Mouse (Mus musculus) hindbrain, embryonic 13.5 days (tissue): ENCODE data around the gene Kcnip4. TPM values are rescaled to one million over a fixed set of nuclear protein-coding genes. Genes with fewer than 3 reads are reported as not detected.

Experiments used
- ATAC-seq: fragments of 200-750 bp; cut with Nextera tagmentation; 2 replicates; pipeline ENCODE4 v1.8.0; 2017; ENCODE audit warnings: moderate TSS enrichment; ENCODE audit not compliant: low FRiP score
- H3K27ac ChIP-seq: fragments of 300-500 bp; sonication (generic); 2 replicates; pipeline ENCODE4 v1.5.1; 2015; ENCODE audit warnings: inconsistent platforms, mild to moderate bottlenecking, moderate library complexity
- H3K27me3 ChIP-seq: fragments of 300-500 bp; sonication (generic); 2 replicates; pipeline ENCODE4 v1.6.1; 2015; ENCODE audit warnings: mild to moderate bottlenecking, inconsistent platforms
- H3K36me3 ChIP-seq: fragments of 300-500 bp; sonication (generic); 2 replicates; pipeline ENCODE4 v1.6.1; 2015; ENCODE audit warnings: mild to moderate bottlenecking, inconsistent platforms
- H3K4me1 ChIP-seq: fragments of 300-500 bp; sonication (generic); replicated peaks from 2 replicates; pipeline ENCODE4 v1.6.1; 2015; ENCODE audit warnings: inconsistent platforms
- H3K4me2 ChIP-seq: fragments of 300-500 bp; sonication (generic); 2 replicates; pipeline ENCODE4 v1.6.1; 2015; ENCODE audit warnings: inconsistent platforms, mild to moderate bottlenecking, moderate library complexity
- H3K4me3 ChIP-seq: fragments of 300-500 bp; sonication (generic); 2 replicates; pipeline ENCODE4 v1.5.1; 2015; ENCODE audit warnings: mild to moderate bottlenecking, inconsistent platforms
- H3K9ac ChIP-seq: fragments of 300-500 bp; sonication (generic); 2 replicates; pipeline ENCODE4 v1.6.1; 2015; ENCODE audit warnings: mild to moderate bottlenecking, inconsistent platforms
- H3K9me3 ChIP-seq: fragments of 300-500 bp; sonication (generic); 2 replicates; pipeline ENCODE4 v1.6.1; 2016; ENCODE audit warnings: inconsistent platforms
- WGBS: fragments of 180-500 bp; shearing (Covaris S2); methylation state at CpG from one replicate; pipeline ENCODE4 v1.1.7; 2015; 5-methylcytosine and 5-hydroxymethylcytosine counted together
- polyA plus RNA-seq: library from polyadenylated mRNA; unstranded; fragments of >200 nt; fragmentation: Nextera tagmentation; extraction: Ambion mirVana; gene quantifications from 2 replicates; pipeline ENCODE4 v1.2.1, GENCODE M21; 2015

The Kcnip4 gene
- polyA plus RNA-seq, 1 experiment from 2014 or later, result 11.1 TPM

DNA sequence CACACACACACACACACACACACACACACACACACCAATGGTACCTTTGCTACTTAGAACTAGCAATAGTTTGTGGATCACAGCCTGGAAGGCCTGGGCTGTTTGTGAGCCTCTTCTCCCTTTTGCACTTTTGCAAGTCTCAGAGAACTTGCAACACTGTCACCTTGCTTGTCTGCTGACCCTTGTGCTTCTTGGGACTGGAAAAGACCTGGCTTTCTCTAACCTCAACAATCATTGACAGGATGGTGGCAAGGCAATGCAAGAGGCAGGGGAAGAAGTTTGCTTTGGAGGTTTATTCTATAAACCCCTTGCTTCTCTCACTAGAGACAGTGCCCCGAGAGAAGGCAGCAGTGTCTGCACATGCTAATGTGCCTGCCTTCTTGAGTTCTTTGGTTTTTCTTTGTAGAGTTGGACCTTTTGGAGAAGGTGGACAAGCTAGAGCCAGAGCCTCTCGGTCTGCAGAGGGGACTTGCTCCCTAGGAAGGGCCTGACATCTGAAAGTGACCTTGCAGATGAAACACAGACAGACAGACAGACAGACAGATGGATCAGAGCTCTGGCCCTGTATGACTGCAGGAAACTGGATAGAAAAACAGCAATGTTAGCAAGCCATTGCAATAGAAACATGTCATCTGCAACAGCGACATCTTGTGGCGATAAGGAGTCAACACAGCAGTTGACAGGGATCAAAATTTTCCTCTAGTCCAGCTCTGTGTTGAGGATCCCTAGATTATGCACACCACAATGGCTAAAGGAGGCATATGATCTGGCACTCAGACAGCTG is 174.4 kb downstream of the Kcnip4 start:
- Histone ChIP-seq H3K4me2 (no peak overlapping the region), H3K27me3 (no peaks in the 10 kb centered on the region), H3K4me3 (no peak overlapping the region), H3K27ac (no peak overlapping the region), H3K9me3 (no peaks in the 10 kb centered on the region), H3K36me3 (no peaks in the 10 kb centered on the region), H3K9ac (no peak overlapping the region), H3K4me1 (no peaks in the 10 kb centered on the region)
- WGBS, result 30% methylated on average over 4 of the region's 4 CpGs
- peak; percentile 84 for ATAC-seq

DNA sequence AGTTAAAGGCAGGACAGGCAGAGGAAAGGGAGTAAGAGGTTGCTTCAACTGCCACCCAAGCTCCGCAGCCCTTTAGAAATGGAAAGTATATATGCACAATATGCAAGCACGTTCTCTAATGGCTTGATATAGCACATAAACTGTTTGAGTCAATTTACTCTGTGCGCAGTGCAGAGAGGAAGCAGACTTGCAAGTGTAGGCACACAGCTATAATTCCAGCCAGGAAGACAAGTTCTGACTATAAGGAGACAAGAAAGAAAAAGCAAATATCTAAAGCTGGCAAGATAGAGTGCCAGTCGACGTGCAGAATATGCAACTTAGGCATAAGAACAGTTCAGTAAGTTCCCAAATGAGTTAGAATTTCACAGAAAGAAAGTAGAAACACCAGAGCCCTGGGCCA is 175.2 kb downstream of the Kcnip4 start:
- no peaks in the 10 kb centered on the region for H3K36me3 ChIP-seq
- H3K4me3 ChIP-seq, result no peak overlapping the region
- H3K9ac ChIP-seq, result no peak overlapping the region
- no peaks in the 10 kb centered on the region for H3K27me3 ChIP-seq
- ATAC-seq, result no peak
- H3K4me2 ChIP-seq, result no peak overlapping the region
- H3K27ac ChIP-seq, result no peak overlapping the region
- 83% methylated on average over 5 of the region's 5 CpGs for WGBS
- no peaks in the 10 kb centered on the region for H3K9me3 ChIP-seq
- H3K4me1 ChIP-seq, result no peaks in the 10 kb centered on the region

DNA sequence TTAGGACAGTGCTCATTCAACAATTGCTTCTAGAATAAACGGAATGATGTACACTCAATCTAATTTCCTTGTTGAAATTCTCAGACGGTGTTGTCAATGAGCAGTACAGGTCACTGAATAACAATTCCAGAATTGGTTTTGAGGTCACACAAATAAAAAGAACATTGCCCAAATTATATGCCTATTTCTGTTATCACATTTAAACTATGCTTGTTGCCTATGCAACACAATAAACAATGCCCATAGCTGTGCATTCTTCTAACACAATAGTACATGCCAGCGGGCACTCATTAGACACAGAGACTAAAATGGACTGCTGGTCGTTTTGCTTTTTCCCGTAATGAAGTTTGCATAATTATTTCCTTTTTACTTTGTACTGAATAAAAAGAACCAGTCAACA is 176.2 kb downstream of the Kcnip4 start:
- no peaks in the 10 kb centered on the region for H3K9me3 ChIP-seq
- no peak for ATAC-seq
- no peak overlapping the region for H3K9ac ChIP-seq
- no peaks in the 10 kb centered on the region for H3K36me3 ChIP-seq
- H3K4me3 ChIP-seq, result no peak overlapping the region
- H3K27me3 ChIP-seq, result no peaks in the 10 kb centered on the region
- WGBS, result 44% methylated on average over 5 of the region's 5 CpGs
- H3K27ac ChIP-seq, result no peak overlapping the region
- no peaks in the 10 kb centered on the region for H3K4me1 ChIP-seq
- no peak overlapping the region for H3K4me2 ChIP-seq

DNA sequence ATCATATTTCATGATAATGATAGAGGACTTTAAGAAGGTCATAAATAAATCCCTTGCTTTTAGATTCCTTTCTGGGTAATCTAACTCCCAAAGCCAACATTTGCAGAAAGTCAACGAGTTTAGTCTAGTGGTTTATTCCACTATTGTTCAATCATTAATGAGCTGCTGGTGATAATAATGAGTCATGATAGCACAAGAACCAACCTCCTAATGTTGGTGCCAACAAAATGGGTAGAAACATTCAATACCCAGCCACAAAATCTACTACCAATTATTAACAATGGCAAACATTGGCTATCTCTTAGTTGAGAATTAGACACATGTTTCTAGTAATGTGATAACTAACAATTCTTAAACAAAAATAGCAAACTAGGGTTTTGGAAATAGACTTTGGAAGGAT is 180.1 kb downstream of the Kcnip4 start:
- 95% methylated on average over 1 of the region's 1 CpGs for WGBS
- H3K4me2 ChIP-seq, result no peak overlapping the region
- H3K9me3 ChIP-seq, result no peaks in the 10 kb centered on the region
- no peak overlapping the region for H3K27ac ChIP-seq
- no peak for ATAC-seq
- no peaks in the 10 kb centered on the region for H3K4me1 ChIP-seq
- no peaks in the 10 kb centered on the region for H3K27me3 ChIP-seq
- no peaks in the 10 kb centered on the region for H3K36me3 ChIP-seq
- H3K4me3 ChIP-seq, result no peak overlapping the region
- H3K9ac ChIP-seq, result no peak overlapping the region

DNA sequence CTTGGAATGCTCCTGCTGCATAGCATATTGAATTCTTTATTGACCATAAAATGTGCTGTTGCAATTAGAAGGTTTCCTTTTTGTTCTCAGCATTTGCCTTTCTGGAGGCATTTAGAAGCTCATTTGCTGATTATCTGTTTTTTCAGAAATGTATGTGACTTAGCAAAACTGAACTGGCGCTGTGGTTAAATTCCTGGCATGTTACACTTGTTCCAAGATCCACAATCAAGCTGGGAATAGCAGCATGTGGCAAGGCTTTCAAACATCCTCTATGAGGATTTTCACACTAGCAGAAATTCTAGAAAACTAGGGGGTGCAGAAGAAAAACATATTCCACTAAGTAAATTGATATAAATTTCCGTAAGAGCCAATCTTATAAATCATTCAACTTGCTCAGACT is 187.5 kb downstream of the Kcnip4 start:
- no peak overlapping the region for H3K9ac ChIP-seq
- H3K4me3 ChIP-seq, result no peak overlapping the region
- no peak overlapping the region for H3K4me2 ChIP-seq
- ATAC-seq, result no peak
- no peaks in the 10 kb centered on the region for H3K9me3 ChIP-seq
- 74% methylated on average over 2 of the region's 2 CpGs for WGBS
- H3K27ac ChIP-seq, result no peak overlapping the region
- no peaks in the 10 kb centered on the region for H3K27me3 ChIP-seq
- H3K36me3 ChIP-seq, result no peaks in the 10 kb centered on the region
- no peaks in the 10 kb centered on the region for H3K4me1 ChIP-seq

DNA sequence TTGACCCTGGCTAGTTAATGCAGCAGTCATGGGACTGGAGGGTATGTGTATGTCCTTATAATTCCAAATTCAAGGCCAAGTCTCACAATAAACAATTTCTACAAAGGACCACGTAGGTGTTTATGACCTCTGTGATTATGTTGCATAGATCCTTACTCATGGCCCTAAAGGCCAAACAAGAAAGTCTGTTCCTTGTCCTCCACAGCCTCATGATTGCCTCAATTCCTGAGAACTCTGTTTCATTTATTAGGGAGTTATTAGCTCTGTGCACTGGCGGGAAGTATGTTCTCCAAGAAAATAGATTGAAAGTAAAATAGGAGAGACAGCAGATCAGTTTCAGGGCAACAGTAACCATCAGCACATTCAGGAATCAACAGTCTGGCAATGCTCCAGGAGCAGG is 191.6 kb downstream of the Kcnip4 start:
- Histone ChIP-seq H3K27ac (no peak overlapping the region), H3K4me3 (no peak overlapping the region), H3K27me3 (no peaks in the 10 kb centered on the region), H3K4me2 (no peak overlapping the region), H3K4me1 (no peaks in the 10 kb centered on the region), H3K9ac (no peak overlapping the region), H3K9me3 (no peaks in the 10 kb centered on the region), H3K36me3 (no peaks in the 10 kb centered on the region)
- ATAC-seq, result no peak
- WGBS, result 89% methylated on average over 2 of the region's 2 CpGs

DNA sequence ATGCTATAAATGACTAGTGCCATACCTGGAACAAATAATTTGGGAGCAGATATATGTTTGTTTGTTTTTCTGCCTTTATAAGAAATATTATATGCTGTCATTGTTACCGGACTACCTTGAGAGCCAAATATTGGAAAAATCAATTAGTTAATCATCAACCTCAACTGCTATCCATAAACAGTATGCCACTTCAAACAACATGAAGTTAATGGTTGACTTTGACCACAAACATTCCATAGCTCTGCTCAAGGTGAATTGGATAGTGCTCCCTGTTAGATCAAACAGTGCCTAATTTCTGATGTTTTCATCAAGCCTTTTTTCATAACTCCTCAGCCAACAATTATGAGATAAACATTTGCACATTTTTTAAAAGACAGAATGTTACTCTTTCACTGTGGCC is 195.7 kb downstream of the Kcnip4 start:
- no peaks in the 10 kb centered on the region for H3K36me3 ChIP-seq
- 94% methylated on average over 1 of the region's 1 CpGs for WGBS
- H3K27me3 ChIP-seq, result no peaks in the 10 kb centered on the region
- H3K4me3 ChIP-seq, result no peak overlapping the region
- no peaks in the 10 kb centered on the region for H3K4me1 ChIP-seq
- no peak for ATAC-seq
- no peak overlapping the region for H3K4me2 ChIP-seq
- H3K27ac ChIP-seq, result no peak overlapping the region
- H3K9ac ChIP-seq, result no peak overlapping the region
- H3K9me3 ChIP-seq, result no peaks in the 10 kb centered on the region

DNA sequence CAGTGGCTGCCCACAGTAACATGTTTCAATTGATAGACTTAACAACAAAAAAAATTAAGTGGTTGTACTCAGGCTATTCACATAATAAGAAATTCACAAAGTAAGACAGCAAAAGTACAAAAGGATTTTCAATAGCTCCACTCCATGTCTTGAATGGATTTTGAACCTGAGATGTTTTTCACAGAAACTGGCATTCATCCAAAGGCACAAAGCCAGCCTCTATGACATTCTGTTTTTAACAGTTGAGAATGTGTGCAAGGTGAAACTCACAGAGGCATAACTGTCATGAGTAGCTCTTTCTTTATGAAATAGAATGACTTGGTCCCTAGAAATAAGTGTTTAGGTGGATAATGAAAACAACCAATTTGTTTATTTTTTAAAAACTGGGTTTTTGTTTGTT is 206.0 kb downstream of the Kcnip4 start:
- Histone ChIP-seq H3K4me3 (no peak overlapping the region), H3K27ac (no peak overlapping the region), H3K9ac (no peak overlapping the region), H3K9me3 (no peaks in the 10 kb centered on the region), H3K27me3 (no peaks in the 10 kb centered on the region), H3K4me1 (no peaks in the 10 kb centered on the region), H3K4me2 (no peak overlapping the region), H3K36me3 (no peaks in the 10 kb centered on the region)
- no peak for ATAC-seq

DNA sequence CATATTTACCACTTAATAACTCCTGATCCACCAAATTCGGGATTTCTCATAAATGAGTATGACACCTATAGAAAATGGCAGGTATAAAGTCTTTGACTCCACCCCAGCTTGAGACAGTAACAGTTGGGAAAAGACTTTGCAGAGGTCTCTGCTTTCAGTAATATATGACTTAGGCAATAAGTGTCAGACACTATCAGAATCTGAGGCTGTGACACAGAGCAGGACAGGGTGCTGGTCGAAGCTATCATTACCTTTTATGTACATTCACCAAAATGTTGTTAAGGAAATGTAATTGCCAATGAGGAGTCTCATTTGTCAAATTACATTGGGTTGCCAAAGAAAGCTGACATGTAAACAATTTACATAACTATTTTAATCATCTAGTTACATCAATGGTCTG is 206.8 kb downstream of the Kcnip4 start:
- no peak for ATAC-seq
- Histone ChIP-seq H3K27me3 (no peaks in the 10 kb centered on the region), H3K36me3 (no peaks in the 10 kb centered on the region), H3K9me3 (no peaks in the 10 kb centered on the region), H3K4me1 (no peaks in the 10 kb centered on the region), H3K9ac (no peak overlapping the region), H3K4me2 (no peak overlapping the region), H3K4me3 (no peak overlapping the region), H3K27ac (no peak overlapping the region)
- 85% methylated on average over 2 of the region's 2 CpGs for WGBS

DNA sequence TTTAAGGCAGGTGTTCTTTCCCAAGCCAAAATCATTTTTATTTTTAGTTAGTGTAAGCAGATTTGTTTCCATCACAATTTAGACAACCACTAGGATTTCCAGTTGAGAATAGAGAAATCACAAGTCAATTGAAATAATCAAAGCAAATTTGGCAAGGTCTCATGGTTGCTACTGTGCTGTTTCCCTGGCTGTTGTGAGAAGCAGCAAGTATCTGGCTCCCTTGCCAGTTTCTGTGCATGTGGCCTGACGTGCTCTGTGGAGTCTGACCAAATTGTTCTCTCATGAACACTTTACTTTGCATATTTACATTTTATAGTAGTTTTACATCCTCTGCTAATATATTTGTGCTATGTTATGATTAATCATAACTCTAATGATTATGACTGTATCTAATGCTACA is 217.9 kb downstream of the Kcnip4 start:
- 69% methylated on average over 1 of the region's 1 CpGs for WGBS
- Histone ChIP-seq H3K4me2 (no peak overlapping the region), H3K27me3 (no peaks in the 10 kb centered on the region), H3K9me3 (no peaks in the 10 kb centered on the region), H3K36me3 (no peaks in the 10 kb centered on the region), H3K27ac (no peak overlapping the region), H3K9ac (no peak overlapping the region), H3K4me3 (no peak overlapping the region), H3K4me1 (no peaks in the 10 kb centered on the region)
- no peak for ATAC-seq

DNA sequence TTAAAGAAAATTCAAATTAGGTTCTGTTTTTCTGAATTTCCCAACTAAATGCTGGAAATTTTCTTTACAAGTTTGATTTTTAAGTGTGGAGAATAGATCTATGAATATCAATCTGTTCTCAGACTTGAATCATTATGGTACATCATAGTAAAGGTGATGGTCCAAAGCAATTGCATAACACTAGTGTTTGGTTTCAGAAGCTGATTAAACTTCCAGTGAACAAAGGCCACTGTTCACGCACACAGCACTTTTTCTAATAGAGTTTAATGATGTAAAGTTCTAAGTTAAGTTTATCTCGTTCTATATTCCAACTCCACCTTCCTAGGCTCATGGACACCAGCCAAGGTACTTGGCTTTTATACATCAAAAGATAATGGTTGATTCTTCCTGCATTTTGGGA is 219.4 kb downstream of the Kcnip4 start:
- 72% methylated on average over 2 of the region's 2 CpGs for WGBS
- no peak overlapping the region for H3K4me2 ChIP-seq
- no peak for ATAC-seq
- H3K9me3 ChIP-seq, result no peaks in the 10 kb centered on the region
- H3K27me3 ChIP-seq, result no peaks in the 10 kb centered on the region
- no peak overlapping the region for H3K4me3 ChIP-seq
- no peaks in the 10 kb centered on the region for H3K4me1 ChIP-seq
- no peaks in the 10 kb centered on the region for H3K36me3 ChIP-seq
- H3K9ac ChIP-seq, result no peak overlapping the region
- H3K27ac ChIP-seq, result no peak overlapping the region

DNA sequence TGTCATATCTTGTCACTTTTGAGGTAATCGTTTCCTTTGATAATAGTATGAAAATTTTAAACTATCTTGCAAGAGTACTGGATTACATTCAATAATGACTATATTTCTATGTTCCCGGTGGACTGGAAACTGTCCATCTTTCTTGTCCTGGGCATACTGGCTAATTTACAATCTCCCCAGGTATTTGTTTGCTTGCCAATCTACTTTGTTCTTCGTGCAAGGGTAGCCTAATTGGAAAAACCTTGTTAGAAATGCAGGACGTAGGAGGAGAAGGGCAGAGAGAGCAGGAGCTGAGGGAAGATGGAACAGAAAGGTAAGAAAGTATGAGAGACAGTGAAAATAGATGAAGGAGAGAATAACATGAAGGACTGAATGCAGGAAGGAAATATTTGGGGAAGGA is 226.1 kb downstream of the Kcnip4 start:
- no peaks in the 10 kb centered on the region for H3K9me3 ChIP-seq
- H3K9ac ChIP-seq, result no peak overlapping the region
- no peaks in the 10 kb centered on the region for H3K36me3 ChIP-seq
- H3K4me1 ChIP-seq, result no peaks in the 10 kb centered on the region
- no peaks in the 10 kb centered on the region for H3K27me3 ChIP-seq
- WGBS, result 45% methylated on average over 4 of the region's 4 CpGs
- H3K27ac ChIP-seq, result no peak overlapping the region
- H3K4me3 ChIP-seq, result no peak overlapping the region
- ATAC-seq, result no peak
- H3K4me2 ChIP-seq, result no peak overlapping the region

DNA sequence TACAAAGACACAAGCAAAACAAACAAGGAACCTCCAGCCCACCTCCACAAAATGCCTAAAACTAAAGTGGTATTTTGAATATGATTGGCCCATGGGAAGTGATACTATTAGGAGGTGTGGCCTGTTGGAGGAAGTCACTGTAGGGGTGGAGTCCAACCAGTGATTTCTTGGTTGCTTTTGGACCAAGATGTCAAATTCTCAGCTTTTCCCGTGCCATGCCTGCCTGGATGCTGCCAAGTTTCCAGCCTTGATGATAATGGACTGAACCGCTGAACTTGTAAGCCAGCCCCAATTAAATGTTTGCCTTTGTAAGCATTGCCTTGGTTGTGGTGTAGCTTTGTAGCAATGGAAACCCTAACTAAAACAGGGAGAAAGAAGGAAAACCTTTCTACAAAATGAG is 232.3 kb downstream of the Kcnip4 start:
- 91% methylated on average over 2 of the region's 2 CpGs for WGBS
- ATAC-seq, result no peak

More for the DNA sequence above, 232.3 kb downstream of the Kcnip4 start:
- Histone ChIP-seq H3K27me3 (no peaks in the 10 kb centered on the region), H3K9ac (no peak overlapping the region), H3K4me1 (no peaks in the 10 kb centered on the region), H3K4me3 (no peak overlapping the region), H3K4me2 (no peak overlapping the region), H3K9me3 (no peaks in the 10 kb centered on the region), H3K36me3 (no peaks in the 10 kb centered on the region), H3K27ac (no peak overlapping the region)
